Mouse (Mus musculus) ovary, postnatal 10 days (tissue): ENCODE measurements around the gene Aurka.

Source experiments
- DNase-seq: peaks from one replicate; pipeline ENCODE4 v3.0.0; 2022; ENCODE audit warnings: low spot score

The Aurka gene

DNA sequence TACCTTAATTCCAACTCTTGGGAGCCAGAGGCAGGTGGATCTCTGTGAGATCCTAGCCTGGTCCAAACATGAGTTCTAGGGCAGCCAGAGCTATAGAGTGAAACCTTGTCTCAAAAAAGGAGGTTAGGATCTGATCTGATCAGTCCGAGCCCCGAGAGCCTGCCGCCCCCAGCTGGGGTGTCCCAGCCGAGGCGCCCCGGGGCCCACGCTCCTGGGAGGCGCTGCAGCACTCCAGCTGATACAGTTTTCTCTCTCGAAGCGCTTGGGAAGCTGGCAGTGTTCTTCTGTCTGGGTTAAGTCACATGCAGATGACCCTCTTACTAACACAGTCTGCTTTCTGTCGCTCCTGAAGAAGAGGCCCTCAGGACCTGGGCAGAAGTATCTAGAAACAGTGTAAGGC, 11.0 kb upstream of the Aurka start:
- no peak for DNase-seq

DNA sequence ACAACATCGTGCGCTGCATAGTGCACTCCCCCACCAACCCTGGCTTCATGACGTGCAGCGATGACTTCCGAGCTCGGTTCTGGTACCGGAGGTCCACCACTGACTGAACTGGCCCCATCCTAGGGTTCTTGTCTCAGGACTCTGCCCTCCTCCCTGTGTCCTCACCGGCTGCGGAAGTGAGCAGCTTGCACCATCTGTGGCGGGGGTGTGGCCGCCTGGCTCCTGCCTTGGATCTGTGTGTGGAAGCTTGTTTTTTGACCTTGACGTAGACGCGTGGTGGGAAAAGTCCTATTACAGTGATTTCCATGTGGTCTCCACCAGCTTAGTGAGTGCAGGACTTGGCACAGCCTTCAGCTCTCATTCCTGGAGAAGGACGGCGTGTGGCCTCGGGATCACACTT, 10.2 kb upstream of the Aurka start:
- no peak for DNase-seq

DNA sequence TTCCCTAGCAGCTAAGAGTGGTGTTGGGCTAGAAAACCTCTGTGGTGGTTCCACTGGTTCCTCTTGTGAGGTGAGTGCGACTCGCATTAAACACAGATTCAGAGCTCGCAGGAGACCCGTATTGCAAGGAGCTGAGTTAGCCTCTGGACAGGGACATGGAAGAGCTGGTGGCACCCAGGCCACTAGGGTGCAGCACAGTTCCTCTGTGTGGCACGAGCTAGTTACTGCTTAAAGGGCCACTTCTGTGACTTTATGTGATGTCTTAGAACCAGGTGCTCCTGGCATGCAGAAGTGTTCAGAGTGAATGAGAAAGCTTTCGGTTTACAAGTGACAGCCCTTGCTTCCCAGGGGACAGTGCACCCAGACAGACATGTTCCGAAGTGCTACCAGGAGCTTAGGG, 8.0 kb upstream of the Aurka start:
- DNase-seq: no peak

DNA sequence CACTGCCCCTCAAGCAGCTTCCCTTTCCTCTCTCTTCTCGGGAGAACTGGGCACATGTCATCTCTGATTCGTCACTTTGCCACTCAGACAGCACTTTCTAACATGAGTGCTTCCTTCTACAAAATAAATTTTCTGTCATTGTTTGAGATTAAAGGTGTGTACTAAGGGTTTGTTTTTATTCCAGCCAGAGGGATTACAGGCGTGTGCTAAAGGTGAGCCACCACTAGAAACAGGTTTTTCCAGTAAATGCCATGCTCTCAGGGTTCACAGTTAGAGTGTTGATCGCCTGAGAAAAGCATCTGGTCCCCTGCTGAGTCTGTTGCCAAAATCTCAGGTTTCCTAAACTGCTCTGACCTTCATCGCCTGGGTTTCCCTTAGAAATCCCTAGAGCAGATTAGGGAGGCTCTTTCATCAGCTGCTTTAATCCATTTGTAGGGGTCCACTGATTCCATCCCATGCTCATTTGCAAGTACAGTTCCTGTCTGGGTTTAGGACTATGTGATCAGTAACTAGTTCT, 6.7 kb upstream of the Aurka start:
- DNase-seq: no peak

DNA sequence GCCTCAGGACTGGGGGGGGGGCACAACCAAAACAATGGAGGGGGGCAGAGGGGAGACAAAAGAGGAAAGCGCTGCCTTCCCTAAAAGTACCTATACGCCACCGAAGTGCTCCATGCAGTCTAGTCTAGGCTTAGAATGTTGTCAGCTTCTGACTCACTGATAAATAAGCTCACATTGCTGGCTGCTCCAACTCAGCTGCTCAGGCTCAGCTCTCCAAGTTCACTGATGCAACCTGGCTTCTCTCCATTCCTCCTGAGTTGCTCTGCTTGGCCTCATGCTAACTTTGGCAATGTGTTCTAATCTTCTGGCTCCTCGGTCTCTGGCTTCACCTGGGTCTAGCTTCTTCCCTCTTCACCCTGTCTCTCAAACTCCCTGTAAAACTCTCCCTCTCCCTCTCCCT, 6.2 kb upstream of the Aurka start:
- DNase-seq: no peak

DNA sequence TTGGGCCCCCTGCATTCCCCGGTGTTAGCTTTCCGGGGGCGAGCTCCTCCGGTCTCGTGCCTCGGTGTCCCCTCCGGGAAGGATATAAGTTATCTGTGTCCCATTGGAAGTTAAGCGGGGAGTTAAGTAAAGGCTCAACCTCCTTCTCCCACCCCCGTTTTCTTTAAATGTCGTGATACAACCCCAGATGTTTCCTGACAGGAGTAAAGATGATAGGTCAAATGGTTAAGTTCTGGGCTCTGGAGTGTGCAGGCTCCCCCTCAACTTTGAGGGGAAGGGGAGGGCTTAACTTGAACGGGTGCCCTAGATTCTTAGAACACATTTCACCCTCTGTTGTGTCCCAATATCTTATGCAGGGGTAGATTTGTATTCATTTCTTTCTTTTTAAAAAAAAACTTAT, 923 bp upstream of the Aurka start:
- DNase-seq: no peak

DNA sequence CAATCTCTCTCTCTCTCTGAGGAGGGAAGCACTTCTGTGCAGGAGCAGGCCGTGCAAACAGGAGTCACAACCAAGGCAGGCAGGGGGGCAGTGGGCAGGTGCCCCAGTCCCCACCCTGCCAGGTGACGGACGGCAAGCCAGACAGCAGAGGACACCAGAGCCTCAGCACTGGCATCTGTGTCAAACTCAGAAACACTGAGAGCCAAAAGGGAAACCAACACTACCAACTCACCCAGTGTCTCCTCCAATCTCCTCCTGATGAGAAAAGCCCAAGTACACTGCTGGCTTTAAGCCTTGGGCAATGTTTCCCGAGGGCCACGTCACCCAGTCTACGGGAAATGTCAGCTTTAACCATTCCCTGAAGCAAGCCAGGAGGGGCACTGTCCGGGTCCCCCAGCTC, 7.2 kb downstream of the Aurka start:
- DNase-seq: no peak

DNA sequence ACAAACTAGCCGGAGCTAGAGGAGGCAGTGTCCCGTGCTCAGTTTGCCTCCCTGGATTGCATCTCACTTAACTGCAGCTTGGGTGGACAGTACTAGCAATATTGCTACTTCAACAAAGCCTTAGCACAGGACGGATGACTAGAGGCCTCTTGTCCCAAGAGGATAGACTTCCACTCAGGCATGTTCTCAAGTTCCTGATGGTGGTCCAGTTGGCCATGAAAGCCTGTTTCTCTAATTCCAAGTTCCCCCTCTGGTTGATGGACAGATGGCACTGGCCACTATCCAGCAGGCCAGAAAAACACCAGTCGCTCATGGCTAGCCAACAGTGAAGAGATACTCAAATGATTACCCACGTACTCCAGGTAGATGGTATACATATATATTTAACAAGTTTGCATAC, 14.5 kb downstream of the Aurka start:
- no peak for DNase-seq

DNA sequence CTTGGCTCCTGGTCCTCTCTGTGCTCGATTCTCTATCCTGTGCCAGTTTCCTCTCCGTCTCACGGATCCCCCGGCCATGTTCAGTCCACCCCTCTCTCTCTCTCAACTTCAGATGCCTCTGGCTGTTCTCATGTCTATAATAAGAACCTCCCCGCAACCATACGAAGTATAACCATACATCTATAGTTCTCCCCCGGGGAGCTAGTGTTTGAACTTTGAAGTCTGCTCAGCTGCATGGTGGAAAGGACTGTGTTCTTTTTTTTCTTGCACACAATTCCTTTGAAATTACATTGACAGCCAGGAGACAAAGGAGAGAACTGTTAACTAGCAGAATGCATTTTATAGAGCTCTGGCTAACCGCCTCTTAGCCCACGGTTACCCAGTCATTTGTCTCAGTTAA, 15.6 kb downstream of the Aurka start:
- DNase-seq: no peak

DNA sequence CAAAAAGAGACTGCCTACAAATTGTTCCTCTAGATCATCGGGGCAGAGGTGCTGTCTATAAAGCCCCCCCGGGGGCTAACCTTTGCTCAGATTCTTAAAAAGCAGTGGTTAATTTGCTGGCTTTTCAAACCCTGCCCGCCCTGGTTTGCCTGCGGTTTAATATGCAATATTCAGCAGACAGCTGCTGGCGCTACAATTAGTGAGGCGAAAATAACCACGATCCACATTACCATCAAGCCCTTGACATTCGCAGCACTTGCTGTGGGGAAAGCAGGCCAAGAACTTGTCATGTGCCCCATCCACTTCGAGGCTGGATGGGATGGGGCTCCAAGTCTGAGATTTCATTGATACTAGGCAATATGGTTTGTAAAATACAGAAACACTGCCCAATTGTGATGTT, 17.1 kb downstream of the Aurka start:
- DNase-seq: no peak

DNA sequence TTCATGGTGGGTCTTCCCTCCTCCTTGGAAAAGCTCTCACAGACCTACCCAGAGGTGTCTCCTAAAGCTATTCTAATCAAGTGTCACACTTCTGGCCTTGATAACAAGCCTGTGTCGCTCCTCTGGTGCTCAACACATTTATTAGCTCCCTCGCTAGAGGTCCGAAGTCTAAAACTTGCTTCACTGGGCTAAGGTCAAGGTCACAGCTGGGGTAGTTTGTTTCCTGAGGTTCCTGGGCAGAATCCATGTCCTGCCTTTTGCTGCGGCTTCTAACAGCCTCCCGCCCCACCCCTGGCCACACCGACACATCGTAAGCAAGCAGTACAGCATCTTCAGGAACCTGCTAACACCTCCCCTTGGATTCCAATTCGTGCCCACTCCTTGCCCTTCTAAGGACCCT, 19.6 kb downstream of the Aurka start:
- DNase-seq: no peak

DNA sequence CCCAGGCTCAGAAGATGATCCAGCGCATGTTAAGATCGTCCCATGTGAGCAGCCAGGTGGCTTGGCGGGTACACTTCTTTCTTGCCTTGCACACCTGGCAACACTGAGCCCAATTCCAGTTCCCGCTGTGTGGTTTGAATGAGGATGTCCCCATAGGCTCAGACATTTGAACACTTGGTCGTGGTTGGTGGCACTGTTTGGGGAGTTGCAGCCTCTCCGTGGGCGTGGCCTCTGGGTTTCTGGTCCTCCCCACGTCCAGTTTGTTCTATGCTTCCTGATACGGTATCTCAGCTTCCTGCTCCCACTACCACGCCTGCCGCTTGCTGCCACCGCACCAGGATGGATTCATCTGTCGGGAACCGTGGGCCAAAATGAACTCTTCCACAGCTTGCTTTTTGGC, 20.6 kb downstream of the Aurka start:
- no peak for DNase-seq

DNA sequence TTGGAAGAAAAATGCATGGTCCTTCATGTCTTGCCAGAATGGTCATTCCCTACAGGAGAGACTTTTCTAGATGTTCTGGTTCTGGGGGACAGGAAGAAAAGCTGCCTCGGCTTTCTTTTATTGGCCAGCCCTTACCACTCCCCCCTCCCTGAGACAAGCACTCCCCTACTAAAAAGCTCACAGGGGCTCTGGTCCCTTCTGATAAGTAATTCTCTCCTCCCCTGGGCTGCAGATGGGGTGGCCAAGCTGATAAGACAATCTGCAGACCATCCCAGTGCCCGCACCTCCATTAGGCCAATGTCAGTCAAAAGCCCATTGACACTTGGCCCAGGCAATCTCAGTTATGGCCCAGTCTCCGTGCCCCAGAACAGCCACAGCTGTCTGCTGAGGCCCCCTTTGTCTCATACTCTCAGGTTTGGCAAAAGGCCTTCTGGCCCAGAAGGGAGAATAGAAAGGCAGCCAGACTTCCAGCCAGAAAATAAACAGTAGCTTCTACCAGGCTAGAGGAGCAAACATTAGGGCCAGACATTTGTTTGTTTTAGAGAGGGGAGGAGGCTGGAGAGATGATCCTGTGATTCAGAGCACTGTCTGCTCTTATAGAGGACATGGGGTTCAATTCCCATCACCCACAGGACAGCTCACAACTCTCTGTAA, 21.9 kb downstream of the Aurka start:
- no peak for DNase-seq

DNA sequence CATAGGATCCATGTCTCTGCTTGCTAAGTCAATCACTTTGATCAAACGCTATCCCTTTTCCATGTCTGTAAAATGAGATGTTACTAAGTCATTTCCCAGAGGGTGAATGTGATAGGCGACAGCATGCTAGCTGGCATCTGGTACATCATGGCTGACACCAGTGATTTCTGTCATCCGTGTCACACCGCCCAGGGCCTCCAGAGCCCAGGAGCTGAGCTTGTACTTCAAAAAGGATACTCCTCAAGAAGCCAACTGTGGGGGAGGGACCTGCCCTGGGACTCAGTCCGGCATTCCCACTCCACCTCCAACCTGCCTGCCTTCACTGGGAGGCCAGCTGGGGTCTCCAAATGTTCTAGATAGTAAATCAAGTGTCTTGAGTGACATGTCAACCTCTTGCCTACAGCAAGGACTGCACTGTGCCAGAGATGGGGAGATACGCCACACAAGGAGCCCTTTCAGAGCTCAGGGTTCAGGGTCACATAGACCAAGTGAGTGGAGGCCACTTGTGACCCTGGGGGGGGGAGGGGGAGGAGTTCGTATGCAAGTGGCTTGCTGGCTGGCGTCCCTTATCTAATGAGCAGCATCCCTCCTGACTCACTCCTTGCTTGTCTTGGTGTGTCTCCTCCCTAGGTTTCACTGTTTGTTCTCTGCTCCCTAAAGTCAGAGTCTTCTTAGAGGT, 23.3 kb downstream of the Aurka start:
- DNase-seq: no peak

DNA sequence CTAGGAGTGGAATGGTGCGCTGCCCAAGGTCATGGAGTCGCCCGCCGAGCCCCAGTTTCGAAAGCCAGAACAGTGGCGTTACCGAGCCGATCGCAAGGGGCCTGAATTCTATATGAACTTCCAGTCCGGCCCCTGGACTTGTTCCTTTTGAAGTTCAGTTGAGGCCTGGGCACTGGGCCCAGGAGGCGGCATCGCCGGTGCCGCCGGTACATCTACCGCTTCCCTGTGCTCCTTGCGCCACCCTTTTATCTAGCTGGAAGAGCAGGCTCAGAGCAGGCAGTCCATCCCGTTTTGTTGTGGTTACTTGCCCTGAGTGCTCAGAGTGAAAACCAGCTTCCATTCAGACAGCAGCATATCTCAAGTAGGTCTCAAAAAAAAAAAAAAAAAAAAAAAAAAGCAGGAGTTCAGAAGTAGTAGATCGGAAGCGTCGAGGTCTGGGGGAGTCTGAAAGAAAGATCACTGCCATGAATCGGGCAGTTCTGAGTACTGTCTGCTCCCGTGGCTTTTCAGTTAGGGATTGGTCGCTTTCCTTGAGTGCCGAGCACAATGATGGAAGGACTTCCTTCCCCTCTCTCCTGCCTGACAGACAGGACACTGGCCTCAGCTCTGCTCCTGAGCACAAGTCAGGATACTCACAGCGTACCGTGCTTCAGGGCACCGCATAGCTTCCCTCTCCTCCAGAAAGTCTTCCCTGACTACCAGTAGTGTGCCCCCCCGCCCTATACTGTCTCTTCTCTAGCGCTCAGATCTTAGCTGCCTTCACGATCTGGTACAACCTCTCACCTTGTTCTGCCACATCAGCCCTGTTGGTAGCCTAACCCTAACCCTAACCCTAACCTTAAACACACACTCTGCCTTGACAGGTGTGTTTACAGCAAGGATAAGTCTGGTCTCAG, 24.1 kb downstream of the Aurka start:
- DNase-seq: peak; percentile 3

DNA sequence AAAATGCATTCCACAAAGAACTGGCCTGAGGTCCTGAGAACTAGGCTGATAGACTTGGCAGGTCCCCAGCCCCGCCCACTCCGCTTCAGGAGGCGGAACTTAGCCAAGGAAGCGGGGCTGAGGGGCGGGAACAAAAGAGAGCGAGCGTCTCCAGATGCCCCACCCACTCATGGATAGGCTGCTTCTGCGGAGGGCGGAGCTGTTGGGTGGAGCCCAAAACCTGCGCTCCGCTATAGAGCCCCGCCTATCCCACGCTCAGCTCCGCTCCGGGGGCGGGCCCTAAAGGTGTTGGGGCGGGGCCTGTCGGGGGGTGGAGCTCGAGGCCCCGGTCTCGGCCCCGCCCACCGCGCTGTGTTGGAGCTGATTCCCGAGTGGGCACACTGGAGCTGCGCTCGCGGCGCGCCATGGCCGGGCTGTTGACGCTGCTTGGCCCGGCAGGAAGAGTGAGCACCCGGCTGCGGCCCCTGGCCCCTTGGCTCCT, 25.0 kb downstream of the Aurka start, which contains the start of gene Fam210b:
TSS of gene Fam210b (plus strand) at position 308 of the 481 bp plus-strand sequence.
- DNase-seq: peak; percentile 81

DNA sequence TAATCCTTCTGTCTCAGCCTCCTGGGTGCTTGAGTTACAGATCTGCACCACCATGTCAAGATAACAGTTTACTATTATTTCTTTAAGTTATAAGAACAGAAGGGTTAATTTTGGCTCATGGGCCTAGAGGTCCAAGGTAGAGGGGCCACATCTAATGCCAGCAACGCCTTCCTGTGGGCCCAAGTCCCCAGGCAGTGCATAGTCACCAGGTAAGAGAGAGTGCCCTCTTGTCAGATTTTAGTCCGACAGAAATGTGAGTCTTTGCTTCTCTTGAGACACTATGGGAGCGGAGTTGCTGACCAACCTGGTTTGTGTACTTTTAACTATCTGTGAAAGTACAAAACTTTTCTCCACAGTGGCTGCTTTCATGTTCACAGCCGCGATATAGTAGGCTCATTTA, 25.7 kb downstream of the Aurka start:
- no peak for DNase-seq

DNA sequence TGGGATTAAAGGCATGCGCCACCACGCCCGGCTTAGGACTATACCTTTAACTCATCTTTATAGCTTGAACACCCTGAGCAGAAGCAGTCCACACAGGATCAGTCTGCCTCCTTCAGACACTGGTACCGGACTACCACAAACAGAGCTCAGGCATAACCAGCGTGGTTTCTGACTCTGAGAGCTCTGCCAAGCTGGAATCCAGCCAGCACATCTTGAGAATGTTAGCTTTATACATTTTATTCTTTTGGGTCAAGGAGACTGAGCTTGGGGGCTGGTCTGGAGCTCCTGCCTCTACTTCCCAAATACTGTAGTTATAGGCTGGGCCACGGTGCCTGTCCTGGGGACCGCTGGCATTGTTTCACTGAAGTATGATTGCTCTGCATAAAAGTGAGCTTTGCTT, 26.6 kb downstream of the Aurka start:
- DNase-seq: no peak

DNA sequence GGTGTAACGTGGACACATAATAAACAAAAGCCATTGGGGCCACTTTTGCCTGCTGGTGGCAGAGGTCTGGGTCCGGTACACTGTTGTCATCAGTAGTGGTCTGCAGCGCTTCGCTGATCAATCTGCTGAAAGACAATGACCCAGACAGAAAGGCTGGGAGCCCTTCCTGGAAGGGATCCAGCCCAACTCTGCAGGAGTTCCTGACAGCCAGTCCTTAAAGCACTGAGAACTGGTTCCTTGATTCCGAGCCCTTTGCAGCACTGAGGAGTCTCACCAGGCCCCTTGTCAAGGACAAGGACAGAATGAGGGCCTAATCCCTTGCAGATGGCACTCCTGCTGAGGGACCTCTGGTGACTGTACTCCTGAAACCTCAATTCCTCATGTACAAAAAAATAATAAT, 28.7 kb downstream of the Aurka start:
- no peak for DNase-seq

DNA sequence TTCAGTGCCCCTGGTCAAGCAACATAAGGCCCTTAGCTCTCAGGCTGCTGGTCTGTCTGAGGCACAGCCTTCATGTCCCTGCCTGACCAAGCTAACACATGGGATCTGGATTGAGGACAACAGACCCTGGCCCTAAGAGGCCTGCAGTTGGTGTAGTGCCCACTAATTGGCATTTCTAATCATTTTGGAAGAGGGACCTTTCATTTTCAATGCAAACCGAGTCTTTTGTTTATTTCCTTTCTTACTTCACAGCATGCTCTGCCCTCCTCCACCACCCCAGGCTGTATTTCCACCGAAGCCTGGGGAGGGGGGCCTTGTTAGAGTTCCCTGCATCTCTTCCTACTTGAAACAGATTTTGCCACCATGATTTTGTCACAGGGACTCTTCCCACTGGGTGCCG, 29.4 kb downstream of the Aurka start:
- no peak for DNase-seq

DNA sequence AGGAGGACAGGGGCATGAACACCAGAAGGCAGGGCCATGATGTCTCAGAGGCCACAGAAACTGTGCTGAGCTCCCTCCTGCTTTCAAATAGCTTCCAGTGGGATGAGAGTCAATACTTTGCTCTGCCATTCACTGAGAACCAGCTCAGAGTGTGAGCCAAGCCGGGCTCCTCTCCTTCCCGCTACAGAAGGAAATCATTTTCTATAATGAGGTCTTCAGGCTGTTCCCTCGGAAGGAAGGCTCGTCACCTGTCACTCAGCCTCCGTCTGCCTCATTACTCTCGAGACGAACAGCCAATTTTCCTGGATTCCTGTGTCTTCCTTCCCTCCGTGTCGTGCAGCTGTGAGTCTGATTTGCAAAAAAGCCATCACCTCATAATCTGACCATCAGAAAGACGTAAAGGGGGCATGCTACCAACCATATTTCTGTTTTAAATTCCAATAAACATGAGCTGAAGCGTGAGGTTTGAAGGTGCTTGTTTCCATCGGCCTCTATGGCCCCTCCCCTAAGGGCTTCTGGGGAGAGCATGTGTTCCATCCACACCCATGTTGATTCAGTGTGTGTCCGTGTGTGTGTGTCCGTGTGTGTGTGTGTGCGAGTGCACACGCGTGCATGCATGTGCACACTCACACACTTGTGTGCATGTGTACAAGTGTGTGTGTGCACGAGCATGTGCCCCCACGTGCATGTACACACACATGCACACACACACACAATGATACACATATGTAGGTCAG, 32.0 kb downstream of the Aurka start:
- DNase-seq: no peak

DNA sequence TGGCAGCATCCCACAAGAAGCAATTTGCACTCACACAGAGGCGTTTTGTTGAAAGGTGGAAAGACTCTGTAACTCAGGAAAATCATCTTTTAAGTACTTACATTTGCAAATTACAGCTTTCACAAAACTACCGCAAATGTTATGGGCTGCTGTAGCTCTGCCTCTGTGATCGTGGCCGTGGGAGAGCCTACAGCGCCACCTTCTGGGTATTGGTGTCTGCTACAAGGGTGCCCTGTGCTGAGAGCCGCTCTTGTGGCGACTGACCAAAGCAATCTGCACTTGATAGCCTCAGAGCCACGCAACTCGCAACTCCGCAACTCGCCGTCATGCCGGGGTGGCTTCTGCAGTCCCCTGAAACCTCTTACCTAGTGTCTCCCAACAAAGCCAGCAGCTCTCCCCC, 41.2 kb downstream of the Aurka start:
- peak; percentile 5 for DNase-seq
